Mouse (Mus musculus) CH12.LX (cell line): ENCODE results near the gene Fam20c. TPM values are rescaled to one million over a fixed set of nuclear protein-coding genes. Genes with fewer than 3 reads are reported as not detected.

ENCODE experiments used
- DNase-seq: peaks from one replicate; pipeline ENCODE4 v3.0.0-alpha.2; 2013; ENCODE audit errors: extremely low read depth
- H3K27ac ChIP-seq: 2 replicates; pipeline ENCODE4 v1.5.1; 2012; ENCODE audit warnings: low read depth, mild to moderate bottlenecking, control low read depth, moderate library complexity; ENCODE audit not compliant: insufficient read depth
- H3K27me3 ChIP-seq: replicated peaks from 2 replicates; pipeline ENCODE3; 2012; ENCODE audit warnings: inconsistent platforms
- H3K36me3 ChIP-seq, 2 experiments: replicated peaks in 1 of 2; 2 replicates each; pipeline versions ENCODE3 to v1.6.1; 2012; ENCODE audit warnings: inconsistent platforms in 1 of 2, low read length in 1 of 2, mild to moderate bottlenecking in 1 of 2, mixed read lengths in 1 of 2, moderate library complexity in 1 of 2; ENCODE audit not compliant: control insufficient read depth in 1 of 2, insufficient read depth in 1 of 2
- H3K4me1 ChIP-seq, 2 experiments: 2 replicates each; pipeline ENCODE4 v1.6.1; 2012; ENCODE audit warnings: inconsistent platforms in 1 of 2, moderate library complexity in 1 of 2; ENCODE audit not compliant: insufficient read depth in 2 of 2, control insufficient read depth in 1 of 2
- H3K4me2 ChIP-seq: 2 replicates; pipeline ENCODE4 v1.6.1; 2012; ENCODE audit warnings: low read depth, mild to moderate bottlenecking, control low read depth; ENCODE audit not compliant: poor library complexity, insufficient read depth, severe bottlenecking
- H3K4me3 ChIP-seq, 3 experiments: fragments of 150-350 bp in 1 of 3; sonication (generic) in 1 of 3; replicated peaks in 1 of 3; 2 replicates each; pipeline versions ENCODE3 to v1.5.1; 2011 to 2012; ENCODE audit warnings: low read depth in 2 of 3, low read length in 2 of 3, mild to moderate bottlenecking in 2 of 3, moderate library complexity in 2 of 3, control low read depth in 1 of 3, improper control_type of control experiment in 1 of 3, inconsistent platforms in 1 of 3, mixed read lengths in 1 of 3; ENCODE audit not compliant: poor library complexity in 1 of 3
- H3K79me2 ChIP-seq: replicated peaks from 2 replicates; pipeline ENCODE4 v1.6.1; 2012; ENCODE audit warnings: mild to moderate bottlenecking, moderate library complexity; ENCODE audit not compliant: control insufficient read depth, poor library complexity, insufficient read depth, severe bottlenecking; ENCODE audit errors: extremely low read depth
- H3K9ac ChIP-seq: 2 replicates; pipeline ENCODE4 v1.6.1; 2012; ENCODE audit warnings: low read depth, mild to moderate bottlenecking, control low read depth, moderate library complexity; ENCODE audit not compliant: insufficient read depth
- H3K9me3 ChIP-seq: replicated peaks from 2 replicates; pipeline ENCODE3; 2012; ENCODE audit warnings: low read length, inconsistent platforms, mixed read lengths
- CHD2 ChIP-seq: IDR thresholded peaks from 2 replicates; pipeline ENCODE4 v1.6.1; 2011; ENCODE audit warnings: low read length, improper control_type of control experiment
- CTCF ChIP-seq, 2 experiments: IDR thresholded peaks in 1 of 2; conservative IDR thresholded peaks in 1 of 2; 2 replicates each; pipeline ENCODE4 v1.5.1; 2011 to 2012; ENCODE audit warnings: low read depth in 2 of 2, low read length in 2 of 2, improper control_type of control experiment in 1 of 2, inconsistent platforms in 1 of 2, mild to moderate bottlenecking in 1 of 2, moderate library complexity in 1 of 2
- ETS1 ChIP-seq: conservative IDR thresholded peaks from 2 replicates; pipeline ENCODE4 v1.6.1; 2012; ENCODE audit warnings: low read depth, mild to moderate bottlenecking, inconsistent platforms, low read length, improper control_type of control experiment, moderate library complexity
- IRF4 ChIP-seq: IDR thresholded peaks from 2 replicates; pipeline ENCODE4 v1.6.1; 2014; ENCODE audit warnings: low read depth, mild to moderate bottlenecking, inconsistent platforms, low read length, improper control_type of control experiment
- JUN ChIP-seq: IDR thresholded peaks from 2 replicates; pipeline ENCODE4 v1.6.1; 2011; ENCODE audit warnings: low read depth, mild to moderate bottlenecking, low read length, improper control_type of control experiment, moderate library complexity; ENCODE audit not compliant: insufficient read depth
- JUND ChIP-seq: conservative IDR thresholded peaks from 2 replicates; pipeline ENCODE4 v1.6.1; 2011; ENCODE audit warnings: low read depth, low read length, improper control_type of control experiment
- MAFK ChIP-seq: IDR thresholded peaks from 2 replicates; pipeline ENCODE4 v1.6.1; 2011; ENCODE audit warnings: low read length, improper control_type of control experiment; ENCODE audit not compliant: insufficient replicate concordance
- MAX ChIP-seq: IDR thresholded peaks from 2 replicates; pipeline ENCODE4 v1.6.1; 2011; ENCODE audit warnings: low read length, improper control_type of control experiment
- MXI1 ChIP-seq: IDR thresholded peaks from 2 replicates; pipeline ENCODE4 v1.6.1; 2011; ENCODE audit warnings: mild to moderate bottlenecking, low read depth, low read length, improper control_type of control experiment
- MYC ChIP-seq: IDR thresholded peaks from 2 replicates; pipeline ENCODE4 v1.6.1; 2011; ENCODE audit warnings: low read depth, mild to moderate bottlenecking, improper control_type of control experiment, low read length
- NRF1 ChIP-seq: IDR thresholded peaks from 2 replicates; pipeline ENCODE4 v1.6.1; 2014; ENCODE audit warnings: low read depth, mild to moderate bottlenecking, inconsistent platforms, low read length, improper control_type of control experiment, moderate library complexity
- POLR2AphosphoS2 ChIP-seq: IDR thresholded peaks from 2 replicates; pipeline ENCODE4 v1.6.1; 2011; ENCODE audit warnings: low read depth, low read length, improper control_type of control experiment
- RAD21 ChIP-seq: IDR thresholded peaks from 2 replicates; pipeline ENCODE4 v1.6.1; 2011; ENCODE audit warnings: low read depth, mild to moderate bottlenecking, low read length, improper control_type of control experiment, moderate library complexity
- TBP ChIP-seq: conservative IDR thresholded peaks from 2 replicates; pipeline ENCODE4 v1.6.1; 2011; ENCODE audit warnings: low read depth, low read length, improper control_type of control experiment
- UBTF ChIP-seq: IDR thresholded peaks from 2 replicates; pipeline ENCODE4 v1.6.1; 2012; ENCODE audit warnings: low read depth, mild to moderate bottlenecking, inconsistent platforms, low read length, improper control_type of control experiment, moderate library complexity
- USF2 ChIP-seq: conservative IDR thresholded peaks from 2 replicates; pipeline ENCODE4 v1.6.1; 2011; ENCODE audit warnings: low read depth, low read length, improper control_type of control experiment
- ZC3H11A ChIP-seq: IDR thresholded peaks from 2 replicates; pipeline ENCODE4 v1.6.1; 2012; ENCODE audit warnings: low read depth, mild to moderate bottlenecking, inconsistent platforms, low read length, improper control_type of control experiment
- ZKSCAN1 ChIP-seq: IDR thresholded peaks from 2 replicates; pipeline ENCODE4 v1.6.1; 2012; ENCODE audit warnings: low read depth, inconsistent platforms, low read length, improper control_type of control experiment, borderline replicate concordance
- ZMIZ1 ChIP-seq: IDR thresholded peaks from 2 replicates; pipeline ENCODE4 v1.6.1; 2012; ENCODE audit warnings: low read depth, mild to moderate bottlenecking, inconsistent platforms, low read length, improper control_type of control experiment
- ZNF384 ChIP-seq: IDR thresholded peaks from 2 replicates; pipeline ENCODE4 v1.6.1; 2012; ENCODE audit warnings: low read depth, low read length, improper control_type of control experiment, inconsistent platforms
- dilution Hi-C: fragments of 300-500 bp; cut with MboI; formaldehyde crosslinking; loops from 2 replicates; pipeline ENCODE4 v1.14.3; 2020; ENCODE audit warnings: low sequenced_read_pairs; ENCODE audit not compliant: extremely low pct_unique_long_range_greater_than_20kb, extremely low pct_ligation_motif_present
- in situ Hi-C: fragments of 300-500 bp; cut with MboI; formaldehyde crosslinking; loops from 3 replicates; pipeline ENCODE4 v1.14.3; 2019; ENCODE audit warnings: low sequenced_read_pairs, low pct_ligation_motif_present, low pct_unique_long_range_greater_than_20kb, mixed read lengths
- polyA plus RNA-seq: library from polyadenylated mRNA; unstranded; fragments of >175 nt; gene quantifications from 2 replicates; pipeline ENCODE4 v1.2.1, GENCODE M21; 2012; ENCODE audit warnings: low read depth; ENCODE audit not compliant: insufficient read length
- total RNA-seq, 2 experiments: library from RNA; depleted of rRNA; stranded (reverse); fragments of 300-350 nt in 1 of 2; fragments of >200 nt in 1 of 2; gene quantifications; 2 replicates each; pipeline ENCODE4 v1.2.3; 2012 to 2014

Fam20c gene
- total and polyA plus RNA-seq, 3 experiments: 0.13 to 0.84 (median 0.15) TPM

- DNase-seq: no peak
- TF ChIP-seq JUN: no peak
- TF ChIP-seq MYC: no peak
- TF ChIP-seq CTCF (conservative IDR thresholded peaks at IDR 0.05 in 1 of 2, IDR thresholded peaks at IDR 0.05 in 1 of 2; ENCODE audit: low read depth in 2 of 2, low read length in 2 of 2): no peak
- H3K36me3 ChIP-seq: no peaks in the 10 kb centered on the region
- no peak overlapping the region for H3K27ac ChIP-seq
- H3K4me2 ChIP-seq: no peak overlapping the region
- in situ Hi-C loops: loop anchor here (5.0 kb wide), 1 partner anchor 42 kb away; no protein-coding TSS in a partner anchor
- no peaks in the 10 kb centered on the region for H3K4me1 ChIP-seq
- H3K9ac ChIP-seq: no peak overlapping the region
- H3K27me3 ChIP-seq: peaks cover 7% of the 10 kb centered on the region
- no peak overlapping the region for H3K4me3 ChIP-seq
- H3K79me2 ChIP-seq: no peaks in the 10 kb centered on the region
- no peaks in the 10 kb centered on the region for H3K9me3 ChIP-seq
- dilution Hi-C loops: no loop called here
Observed at GRCm38 (mm10) chr5:138804286-138804685, 50.0 kb downstream of the Fam20c start.

- Histone ChIP-seq H3K4me1 (no peaks in the 10 kb centered on the region), H3K4me2 (no peak overlapping the region), H3K36me3 (no peaks in the 10 kb centered on the region), H3K27ac (no peak overlapping the region), H3K9ac (no peak overlapping the region), H3K9me3 (no peaks in the 10 kb centered on the region), H3K4me3 (no peak overlapping the region), H3K27me3 (peaks cover 7% of the 10 kb centered on the region), H3K79me2 (no peaks in the 10 kb centered on the region)
- dilution Hi-C loops: no loop called here
- TF ChIP-seq UBTF (no peak), TBP (no peak), ETS1 (no peak), ZC3H11A (no peak), POLR2AphosphoS2 (no peak), ZKSCAN1 (no peak), IRF4 (no peak), ZMIZ1 (no peak), MAX (no peak), JUN (no peak), USF2 (no peak), ZNF384 (no peak), RAD21 (no peak), MYC (no peak), NRF1 (no peak), JUND (no peak), CHD2 (no peak), MAFK (no peak), MXI1 (no peak)
- in situ Hi-C loops: no loop called here
- DNase-seq: no peak
Observed at GRCm38 (mm10) chr5:138809767-138810166, 55.5 kb downstream of the Fam20c start.
